Mouse (Mus musculus) midbrain, embryonic 10.5 days (tissue): Measurements from ENCODE around the gene Tnrc18. TPM values are rescaled to one million over a fixed set of nuclear protein-coding genes. Genes with fewer than 3 reads are reported as not detected.

ENCODE experiments used
- DNase-seq: peaks from one replicate; pipeline ENCODE4 v3.0.0-alpha.2; 2017; ENCODE audit warnings: low spot score
- H3K27ac ChIP-seq: fragments of 300-500 bp; sonication (generic); replicated peaks from 2 replicates; pipeline ENCODE4 v1.5.1; 2016; ENCODE audit warnings: mild to moderate bottlenecking
- H3K27me3 ChIP-seq: fragments of 300-500 bp; sonication (generic); 2 replicates; pipeline ENCODE4 v1.6.1; 2016; ENCODE audit warnings: low read depth, mild to moderate bottlenecking; ENCODE audit not compliant: poor library complexity, severe bottlenecking
- H3K36me3 ChIP-seq: fragments of 300-500 bp; sonication (generic); 2 replicates; pipeline ENCODE4 v1.6.1; 2016; ENCODE audit warnings: mild to moderate bottlenecking, moderate library complexity
- H3K4me1 ChIP-seq: fragments of 300-500 bp; sonication (generic); 2 replicates; pipeline ENCODE4 v1.6.1; 2016
- H3K4me3 ChIP-seq: fragments of 300-500 bp; sonication (generic); 2 replicates; pipeline ENCODE4 v1.5.1; 2016; ENCODE audit warnings: mild to moderate bottlenecking, moderate library complexity
- H3K9me3 ChIP-seq: fragments of 300-500 bp; sonication (generic); replicated peaks from 2 replicates; pipeline ENCODE4 v1.6.1; 2016; ENCODE audit warnings: mild to moderate bottlenecking
- WGBS: fragments of 180-500 bp; shearing (Covaris S2); methylation state at CpG from one replicate; pipeline ENCODE4 v1.1.7; 2016; 5-methylcytosine and 5-hydroxymethylcytosine counted together
- polyA plus RNA-seq: library from polyadenylated mRNA; unstranded; fragments of >200 nt; fragmentation: Nextera tagmentation; extraction: Ambion mirVana; gene quantifications from 2 replicates; pipeline ENCODE4 v1.2.1, GENCODE M21; 2016

Tnrc18 gene
- polyA plus RNA-seq, 1 experiment from 2014 or later = 18.7 TPM

- H3K9me3 ChIP-seq = no peaks in the 10 kb centered on the region
- WGBS = 71% methylated on average over 8 of the region's 8 CpGs
- no peak overlapping the region for H3K27ac ChIP-seq
- peaks cover 32% of the 10 kb centered on the region for H3K4me1 ChIP-seq
- H3K36me3 ChIP-seq = peaks cover 92% of the 10 kb centered on the region
- no peak for DNase-seq
- no peaks in the 10 kb centered on the region for H3K27me3 ChIP-seq
- H3K4me3 ChIP-seq = no peak overlapping the region
Measured at GRCm38 (mm10) chr5:142778135-142778534, 39.3 kb downstream of the Tnrc18 start.

GRCm38 (mm10) chr5:142776080-142776479 lies 41.4 kb downstream of the Tnrc18 start:
- no peaks in the 10 kb centered on the region for H3K9me3 ChIP-seq
- peaks cover 25% of the 10 kb centered on the region for H3K4me1 ChIP-seq
- peaks cover 94% of the 10 kb centered on the region for H3K36me3 ChIP-seq
- no peak overlapping the region for H3K4me3 ChIP-seq
- H3K27ac ChIP-seq = no peak overlapping the region
- WGBS = 93% methylated on average over 13 of the region's 13 CpGs
- DNase-seq = no peak
- H3K27me3 ChIP-seq = no peaks in the 10 kb centered on the region

GRCm38 (mm10) chr5:142774771-142775170 lies 42.7 kb downstream of the Tnrc18 start:
- H3K4me1 ChIP-seq = peaks cover 27% of the 10 kb centered on the region
- H3K36me3 ChIP-seq = peaks cover 98% of the 10 kb centered on the region
- 94% methylated on average over 5 of the region's 5 CpGs for WGBS
- H3K9me3 ChIP-seq = no peaks in the 10 kb centered on the region
- no peak overlapping the region for H3K4me3 ChIP-seq
- DNase-seq = no peak
- 0 out of 2 replicates have a peak overlapping the region, but pooled peaks have one; percentile 46 for H3K27ac ChIP-seq
- H3K27me3 ChIP-seq = no peaks in the 10 kb centered on the region

- no peaks in the 10 kb centered on the region for H3K27me3 ChIP-seq
- 95% methylated on average over 15 of the region's 15 CpGs for WGBS
- H3K4me1 ChIP-seq = peaks cover 31% of the 10 kb centered on the region
- DNase-seq = no peak
- no peak overlapping the region for H3K4me3 ChIP-seq
- H3K36me3 ChIP-seq = peaks cover 96% of the 10 kb centered on the region
- H3K27ac ChIP-seq = no peak overlapping the region; the same call in 1 of the 2 replicates
- no peaks in the 10 kb centered on the region for H3K9me3 ChIP-seq
Measured at GRCm38 (mm10) chr5:142771964-142772363, 45.5 kb downstream of the Tnrc18 start.

- DNase-seq = no peak
- Histone ChIP-seq H3K27me3 (no peaks in the 10 kb centered on the region), H3K4me1 (peaks cover 31% of the 10 kb centered on the region), H3K27ac (no peak overlapping the region), H3K36me3 (peaks cover 96% of the 10 kb centered on the region), H3K4me3 (no peak overlapping the region), H3K9me3 (no peaks in the 10 kb centered on the region)
- WGBS = 88% methylated on average over 4 of the region's 4 CpGs
Measured at GRCm38 (mm10) chr5:142771034-142771433, 46.4 kb downstream of the Tnrc18 start.

GRCm38 (mm10) chr5:142769641-142770040 lies 47.8 kb downstream of the Tnrc18 start:
- WGBS = 70% methylated on average over 5 of the region's 5 CpGs
- Histone ChIP-seq H3K27ac (no peak overlapping the region), H3K36me3 (peaks cover 96% of the 10 kb centered on the region)

GRCm38 (mm10) chr5:142768352-142769267 lies 48.9 kb downstream of the Tnrc18 start:
- H3K27me3 ChIP-seq = no peaks in the 10 kb centered on the region
- 46% methylated on average over 10 of the region's 10 CpGs for WGBS
- H3K4me1 ChIP-seq = peaks cover 35% of the 10 kb centered on the region
- H3K9me3 ChIP-seq = no peaks in the 10 kb centered on the region
- no peak for DNase-seq
- H3K36me3 ChIP-seq = peaks cover 96% of the 10 kb centered on the region
- no peak overlapping the region for H3K4me3 ChIP-seq
- peak overlapping the region; percentile 50 for H3K27ac ChIP-seq

More at GRCm38 (mm10) chr5:142769641-142770040, 47.8 kb downstream of the Tnrc18 start:
- no peaks in the 10 kb centered on the region for H3K27me3 ChIP-seq
- H3K4me1 ChIP-seq = peaks cover 32% of the 10 kb centered on the region
- no peak for DNase-seq
- no peaks in the 10 kb centered on the region for H3K9me3 ChIP-seq
- H3K4me3 ChIP-seq = no peak overlapping the region

- Histone ChIP-seq H3K4me1 (peaks cover 35% of the 10 kb centered on the region), H3K4me3 (no peak overlapping the region), H3K36me3 (peaks cover 96% of the 10 kb centered on the region), H3K27ac (no peak overlapping the region), H3K9me3 (no peaks in the 10 kb centered on the region), H3K27me3 (no peaks in the 10 kb centered on the region)
- 19% methylated on average over 7 of the region's 7 CpGs for WGBS
- peak; percentile 61 for DNase-seq
Measured at GRCm38 (mm10) chr5:142767937-142768336, 49.5 kb downstream of the Tnrc18 start.

GRCm38 (mm10) chr5:142766708-142767107 lies 50.8 kb downstream of the Tnrc18 start:
- Histone ChIP-seq H3K27me3 (no peaks in the 10 kb centered on the region), H3K4me3 (no peak overlapping the region), H3K9me3 (no peaks in the 10 kb centered on the region), H3K27ac (no peak overlapping the region), H3K36me3 (peaks cover 96% of the 10 kb centered on the region), H3K4me1 (peaks cover 35% of the 10 kb centered on the region)
- no peak for DNase-seq
- 90% methylated on average over 3 of the region's 3 CpGs for WGBS

GRCm38 (mm10) chr5:142764889-142765288 lies 52.6 kb downstream of the Tnrc18 start:
- no peaks in the 10 kb centered on the region for H3K9me3 ChIP-seq
- no peak for DNase-seq
- 0 out of 2 replicates have a peak overlapping the region, but pooled peaks have one; percentile 9 for H3K27ac ChIP-seq
- no peaks in the 10 kb centered on the region for H3K27me3 ChIP-seq
- no peak overlapping the region for H3K4me3 ChIP-seq
- 75% methylated on average over 15 of the region's 15 CpGs for WGBS
- H3K4me1 ChIP-seq = peaks cover 21% of the 10 kb centered on the region
- peaks cover 96% of the 10 kb centered on the region for H3K36me3 ChIP-seq

GRCm38 (mm10) chr5:142764306-142764705 lies 53.2 kb downstream of the Tnrc18 start:
- Histone ChIP-seq H3K4me1 (peaks cover 15% of the 10 kb centered on the region), H3K9me3 (no peaks in the 10 kb centered on the region), H3K27ac (0 out of 2 replicates have a peak overlapping the region, but pooled peaks have one; percentile 9), H3K36me3 (peaks cover 96% of the 10 kb centered on the region), H3K27me3 (no peaks in the 10 kb centered on the region), H3K4me3 (no peak overlapping the region)
- no peak for DNase-seq
- WGBS = 46% methylated on average over 10 of the region's 11 CpGs

- peaks cover 100% of the 10 kb centered on the region for H3K36me3 ChIP-seq
- H3K9me3 ChIP-seq = no peaks in the 10 kb centered on the region
- no peak for DNase-seq
- no peaks in the 10 kb centered on the region for H3K27me3 ChIP-seq
- H3K4me3 ChIP-seq = no peak overlapping the region
- 93% methylated on average over 21 of the region's 21 CpGs for WGBS
- peaks cover 3% of the 10 kb centered on the region; the same call in 1 of the 2 replicates for H3K4me1 ChIP-seq
- H3K27ac ChIP-seq = no peak overlapping the region
Measured at GRCm38 (mm10) chr5:142762082-142762807, 55.2 kb downstream of the Tnrc18 start.
